Mouse (Mus musculus): ENCODE measurements around the gene Napa.

DNA sequence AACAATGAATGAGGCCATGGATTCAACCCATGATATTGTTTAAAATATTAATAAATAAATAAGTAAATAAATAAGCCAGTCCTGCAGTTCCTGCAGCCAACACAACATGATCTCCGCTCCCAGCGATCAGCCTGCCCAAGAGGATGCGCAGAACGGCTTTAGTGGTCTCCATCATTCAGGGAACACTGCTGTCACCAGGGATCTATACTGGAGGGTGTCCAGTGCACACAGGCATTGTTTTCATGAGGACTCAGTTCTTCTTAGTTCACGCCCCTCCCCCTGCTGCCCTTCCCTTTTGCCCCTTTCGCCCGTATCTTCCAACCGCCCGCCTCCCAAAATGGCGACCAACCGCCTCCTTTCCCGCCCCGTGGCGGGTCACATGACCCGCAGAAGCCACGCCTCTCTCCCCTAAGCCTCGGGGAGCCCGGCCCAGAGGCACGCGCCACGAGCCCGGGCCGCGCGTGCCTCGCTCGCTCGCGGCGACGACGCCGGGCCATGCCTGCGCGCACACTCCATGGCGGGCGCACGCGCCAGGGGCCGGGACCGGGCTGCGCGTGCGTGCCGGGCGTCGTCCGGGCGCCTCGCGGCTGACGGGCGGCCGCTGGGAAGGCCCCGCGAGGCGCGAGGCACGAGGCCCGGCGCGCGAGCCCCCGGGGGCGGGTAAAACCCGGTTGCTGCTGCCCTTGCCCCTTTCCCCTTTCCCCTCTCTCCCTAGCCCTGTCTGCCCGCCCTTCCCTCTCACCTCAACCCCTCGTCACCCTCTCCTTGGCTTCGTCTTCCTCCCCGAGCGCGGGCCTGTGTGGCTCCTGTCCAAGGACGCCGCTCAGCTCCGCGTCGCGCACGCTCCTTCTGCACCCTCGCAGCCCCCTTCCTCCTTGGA, 36.8 kb upstream of the Napa start, which contains the start of gene Zfp541:
- TF ChIP-seq CTCF (IDR thresholded peaks at IDR 0.05; ENCODE audit: low read depth, low read length) (no peak), POLR2A (IDR thresholded peaks at IDR 0.05; ENCODE audit: insufficient read depth, low read length) (no peak), EP300 (IDR thresholded peaks at IDR 0.05; ENCODE audit: insufficient read depth, low read depth, low read length) (no peak)

Data from ES-Bruce4 (cell line).